Mouse (Mus musculus): ENCODE data around the gene Ncam1.

DNA sequence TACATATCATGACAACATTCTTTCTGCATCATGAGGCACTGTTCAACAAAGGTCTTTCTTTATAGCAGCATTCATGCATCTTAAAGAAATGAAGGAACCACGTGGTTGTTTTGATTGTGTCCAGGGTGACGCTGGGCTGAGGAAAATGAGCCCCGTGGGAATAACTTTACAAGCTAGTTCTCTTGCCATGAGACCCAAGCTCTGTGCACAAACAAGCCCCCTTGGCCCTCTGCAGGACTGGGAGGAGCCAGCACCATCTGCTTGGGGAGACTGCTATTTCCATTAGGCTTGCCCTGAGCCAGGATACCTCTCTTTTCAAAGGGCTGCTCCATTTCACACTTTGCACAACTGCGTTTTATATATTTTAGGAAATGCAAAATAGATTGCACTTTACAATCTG, 53.0 kb downstream of the Ncam1 start:
- TF ChIP-seq GATA1 (IDR thresholded peaks at IDR 0.05; ENCODE audit: borderline replicate concordance, low read length) (no peak), FLI1 (IDR thresholded peaks at IDR 0.05; ENCODE audit: low read length) (no peak)

All from megakaryocyte, embryonic 14.5 days (primary cell).